Mouse (Mus musculus): ENCODE measurements around the gene Hnf1b.
A peak's percentile ranks its signal among the peaks of the same experiment; 100 is the strongest.

Gene Hnf1b

DNA sequence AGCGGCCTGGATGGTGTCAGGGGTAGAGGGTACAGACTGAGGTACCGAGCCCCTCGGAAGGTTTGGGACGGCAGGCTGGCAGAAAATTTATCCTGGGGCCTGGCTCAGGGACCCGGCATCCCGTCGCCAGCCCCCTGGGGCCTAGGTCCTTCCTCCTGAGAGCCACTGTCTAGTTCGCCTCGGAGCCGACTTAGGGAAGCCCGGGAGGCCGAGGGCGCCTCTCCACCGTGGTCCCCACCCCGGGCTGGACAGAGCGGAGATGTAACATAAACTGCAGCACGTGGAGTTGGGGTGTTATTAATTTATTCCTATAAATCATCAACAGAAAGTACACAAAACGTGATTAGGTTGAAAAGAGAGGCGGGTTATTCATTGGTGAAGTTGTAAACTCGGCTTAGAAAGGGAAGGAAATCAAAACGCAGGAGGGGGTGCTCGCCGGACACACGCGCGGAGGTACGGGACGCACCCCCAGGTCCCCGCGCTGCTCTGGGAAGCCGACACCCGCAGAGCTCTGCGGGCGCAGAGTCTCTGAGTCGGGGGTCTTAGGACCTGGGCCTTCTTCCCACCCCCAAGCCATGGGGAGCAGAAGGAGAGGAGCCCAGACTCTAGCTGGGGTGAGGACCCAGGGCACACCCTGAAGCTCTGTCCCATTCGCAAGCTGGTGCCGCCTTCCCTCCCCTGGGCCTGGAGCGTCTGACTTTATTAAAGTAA lies 2.8 kb downstream of the Hnf1b start:
- no peak for DNase-seq (ENCODE audit: low read depth, low spot score)

DNA sequence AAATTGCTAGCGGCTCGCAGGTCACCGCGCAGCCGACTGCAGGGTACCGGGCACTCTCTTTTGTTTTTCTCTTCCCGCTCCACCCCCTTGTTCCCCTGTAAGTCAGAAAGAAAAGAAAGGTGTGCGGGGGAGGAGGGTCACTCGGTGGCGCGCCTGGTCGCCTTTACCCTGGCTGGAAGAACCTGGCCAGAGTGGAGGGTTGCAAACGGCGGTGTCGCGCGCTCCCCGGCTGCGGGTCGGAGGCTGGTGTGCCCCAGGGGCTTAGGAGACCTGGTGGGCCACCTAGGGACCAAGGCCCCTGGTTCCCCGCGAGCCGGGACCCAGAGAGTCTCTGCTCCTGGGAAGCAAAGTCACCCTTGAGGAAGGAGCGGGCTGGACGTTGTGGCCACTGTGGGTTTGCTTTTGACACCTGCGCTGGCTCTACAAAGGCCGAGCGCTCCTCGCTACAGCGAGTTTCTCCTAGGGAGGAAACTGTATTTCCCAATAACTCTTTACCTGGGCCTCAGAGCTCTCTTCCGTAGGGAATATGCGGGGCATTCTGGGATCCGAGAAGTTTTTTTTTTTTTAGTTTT lies 3.4 kb downstream of the Hnf1b start:
- DNase-seq (ENCODE audit: low read depth, low spot score), result no peak

- no peak for DNase-seq (ENCODE audit: low read depth, low spot score)
These were observed 4.2 kb downstream of the Hnf1b start for GRCm38 (mm10) chr11:83854091-83854490.

DNA sequence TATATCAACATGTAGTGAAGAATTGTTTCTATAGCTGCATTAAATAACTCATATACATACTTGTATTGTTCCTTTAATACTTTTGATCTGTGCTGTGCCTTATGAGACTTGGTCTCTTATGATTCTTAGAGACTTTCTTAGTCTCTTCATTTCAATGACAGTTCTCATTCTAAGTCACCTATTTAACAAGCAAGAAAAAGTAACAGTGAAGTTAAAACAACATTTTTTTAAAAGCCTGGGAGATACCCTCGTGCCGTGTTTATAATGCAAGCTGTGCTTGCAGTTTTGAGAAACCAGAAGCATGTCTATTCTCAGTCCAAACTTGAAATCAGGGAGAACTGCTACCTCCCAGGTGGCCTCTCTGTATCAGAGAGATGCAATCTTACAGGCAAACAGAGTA lies 4.8 kb downstream of the Hnf1b start:
- no peak for DNase-seq (ENCODE audit: low read depth, low spot score)

- no peak for DNase-seq (ENCODE audit: low read depth, low spot score)
These were observed 7.4 kb downstream of the Hnf1b start for GRCm38 (mm10) chr11:83857256-83857655.

GRCm38 (mm10) chr11:83865286-83865685 lies 15.4 kb downstream of the Hnf1b start:
- no peak for DNase-seq (ENCODE audit: low read depth, low spot score)

DNA sequence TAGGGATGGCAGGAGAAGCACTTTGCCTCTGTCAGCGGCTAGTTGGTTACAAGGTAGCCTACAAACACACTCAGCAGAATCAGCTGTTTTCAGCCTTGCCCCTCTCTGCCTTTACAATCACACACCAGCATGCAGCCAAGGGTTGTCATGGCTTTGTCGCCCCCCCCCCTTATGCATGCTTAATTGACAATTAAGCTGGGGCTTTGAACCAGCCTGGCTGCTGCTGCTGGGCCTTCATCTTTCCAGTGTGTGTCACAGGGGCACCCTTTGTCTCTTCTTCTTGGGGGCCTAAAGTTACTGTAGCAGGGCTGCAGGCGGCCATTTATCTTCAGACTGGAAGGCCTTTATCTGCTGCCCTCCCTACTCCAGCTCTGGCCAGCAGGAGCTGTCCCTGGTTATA lies 17.7 kb downstream of the Hnf1b start:
- DNase-seq (ENCODE audit: low read depth, low spot score), result no peak

DNA sequence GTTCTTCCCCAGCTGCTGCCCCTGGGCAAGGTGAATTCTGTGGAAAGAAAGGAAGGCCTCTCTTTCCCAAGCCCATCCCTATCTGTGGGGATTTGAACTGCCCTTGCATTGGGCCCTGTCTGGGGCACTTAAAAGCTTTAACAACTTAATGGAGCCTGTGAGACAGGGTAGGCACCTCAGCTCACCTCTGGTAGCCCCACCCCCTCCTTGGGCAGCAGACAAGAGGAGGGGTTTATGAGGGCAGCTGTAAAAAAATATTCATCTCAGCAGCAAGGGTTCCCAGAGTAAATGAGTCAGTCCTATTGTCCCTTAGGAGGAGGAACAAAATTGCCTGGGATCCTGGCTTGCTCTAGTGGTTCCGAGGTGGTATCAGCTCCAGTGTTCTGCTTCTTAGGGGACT lies 19.3 kb downstream of the Hnf1b start:
- DNase-seq (ENCODE audit: low read depth, low spot score), result no peak

DNA sequence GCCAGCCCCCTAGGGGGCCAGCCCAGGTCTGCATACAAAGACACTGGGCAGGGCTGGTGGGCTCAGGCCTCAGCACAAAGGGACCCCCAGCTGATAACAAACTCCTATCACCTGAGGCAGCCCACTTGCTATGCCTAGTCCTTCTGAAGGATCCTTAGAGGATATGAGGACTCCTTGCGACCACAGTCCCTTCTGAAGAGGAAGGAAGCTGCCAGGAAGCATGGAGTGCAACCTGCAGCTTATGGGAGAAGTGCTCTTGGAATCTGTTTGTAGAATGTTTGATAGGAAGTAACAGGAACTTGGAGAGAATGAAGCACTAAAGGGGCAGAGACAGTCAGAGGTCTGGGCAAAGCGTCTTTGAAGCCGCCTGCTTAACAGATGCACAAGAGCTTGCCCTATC lies 19.8 kb downstream of the Hnf1b start:
- DNase-seq (ENCODE audit: low read depth, low spot score), result no peak

DNA sequence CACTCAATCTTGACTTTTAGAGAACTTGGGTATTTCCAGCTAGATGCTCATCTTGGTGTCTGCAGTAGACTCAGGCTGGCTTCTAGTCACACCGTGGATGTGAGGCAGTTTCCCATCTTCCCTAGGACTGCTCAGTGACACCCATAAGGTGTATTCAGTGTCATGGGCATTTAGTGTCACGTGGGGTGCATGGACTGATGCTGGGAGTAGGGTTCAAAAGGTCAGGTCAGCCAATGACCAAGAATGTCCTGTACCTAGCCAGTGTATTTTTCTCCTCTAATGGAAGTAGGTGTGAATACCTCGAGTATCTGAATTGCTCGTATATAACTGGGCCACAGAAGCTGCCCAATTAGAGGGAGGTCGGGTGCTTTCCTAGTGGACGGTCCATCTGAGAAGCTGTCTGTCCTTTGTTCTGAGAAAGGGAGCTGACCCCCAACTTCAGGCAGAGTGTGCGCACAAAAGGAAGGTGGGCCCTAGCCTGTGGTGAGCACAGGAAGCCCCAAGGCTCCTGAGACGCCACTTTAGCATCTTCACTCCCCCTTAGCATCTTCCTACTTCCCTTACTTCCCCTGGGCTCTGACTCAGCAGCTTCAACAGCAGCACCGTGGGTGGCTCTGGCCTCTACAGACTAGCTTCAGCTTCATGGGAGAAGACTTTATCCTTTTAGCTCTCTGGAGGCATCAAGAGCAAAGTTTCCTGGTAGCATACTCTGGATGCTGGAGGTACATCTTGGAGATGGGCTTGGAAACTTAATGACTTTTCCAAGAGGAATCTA lies 22.1 kb downstream of the Hnf1b start:
- DNase-seq (ENCODE audit: low read depth, low spot score), result no peak

DNA sequence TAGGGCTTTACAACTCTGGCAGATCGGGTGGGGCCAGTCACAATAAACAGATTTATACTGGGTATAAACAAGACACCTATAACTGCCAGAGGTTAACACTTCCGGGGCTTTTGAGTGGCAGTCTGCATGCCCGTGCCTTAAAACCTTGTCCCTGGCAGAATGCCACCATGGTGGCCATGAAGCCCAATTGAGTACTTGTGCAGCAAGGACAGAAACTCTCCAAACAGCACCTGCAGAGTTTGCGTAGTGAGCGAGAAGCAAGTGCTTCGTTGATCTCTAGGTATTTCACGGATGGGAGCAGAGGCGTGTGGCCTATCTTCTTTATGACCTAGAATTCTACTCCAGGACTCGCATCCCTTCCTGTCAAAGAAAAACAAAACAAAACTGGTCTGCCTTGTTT lies 23.6 kb downstream of the Hnf1b start:
- no peak for DNase-seq (ENCODE audit: low read depth, low spot score)

- no peak for DNase-seq (ENCODE audit: low read depth, low spot score)
These were observed 26.8 kb downstream of the Hnf1b start for GRCm38 (mm10) chr11:83876630-83877029.

GRCm38 (mm10) chr11:83877765-83878164 lies 27.9 kb downstream of the Hnf1b start:
- no peak for DNase-seq (ENCODE audit: low read depth, low spot score)

DNA sequence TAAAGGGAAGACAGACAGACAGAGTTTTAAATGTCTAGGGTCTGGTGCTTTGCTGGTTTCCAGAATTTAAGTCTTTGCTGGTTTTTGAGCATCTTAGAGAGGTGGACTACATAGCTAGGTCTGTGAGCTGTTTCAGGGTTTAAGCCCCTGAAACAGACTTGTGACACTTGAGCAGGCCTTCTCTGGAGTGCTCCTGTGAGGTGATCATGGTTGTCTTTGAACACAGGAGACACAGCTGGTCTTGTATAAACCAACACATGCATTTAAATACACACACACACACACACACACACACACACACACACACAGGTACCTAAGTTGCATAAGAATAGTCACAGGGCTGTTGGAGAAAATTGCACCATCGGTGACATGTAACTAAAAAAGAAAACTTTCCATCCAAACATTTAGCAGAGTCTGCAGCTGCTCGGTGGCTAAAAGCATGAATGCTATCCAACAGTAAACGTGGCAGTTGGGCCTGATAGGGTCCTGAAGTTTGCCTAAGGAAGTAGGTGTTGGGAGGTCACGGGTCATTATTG lies 28.6 kb downstream of the Hnf1b start:
- DNase-seq (ENCODE audit: low read depth, low spot score), result no peak

DNA sequence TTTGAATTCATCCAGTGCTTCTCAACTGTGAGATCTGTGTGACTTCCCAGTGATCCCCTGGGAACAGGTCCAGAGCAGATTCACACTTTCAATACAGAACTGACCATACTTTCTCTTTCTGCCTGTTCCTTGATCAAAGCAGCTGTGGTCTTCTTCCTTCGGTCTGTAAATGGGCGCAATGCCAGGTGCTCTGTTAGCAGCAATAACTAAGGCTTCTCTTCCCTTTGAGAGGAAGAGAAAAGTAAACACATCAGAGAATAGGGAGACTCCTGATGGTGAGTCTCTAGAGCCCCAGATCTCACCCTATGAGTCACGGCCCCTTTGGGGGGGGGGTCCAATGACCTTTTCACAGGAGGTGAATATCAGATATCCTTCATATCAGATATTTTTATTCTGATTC lies 29.3 kb downstream of the Hnf1b start:
- DNase-seq (ENCODE audit: low read depth, low spot score), result no peak

DNA sequence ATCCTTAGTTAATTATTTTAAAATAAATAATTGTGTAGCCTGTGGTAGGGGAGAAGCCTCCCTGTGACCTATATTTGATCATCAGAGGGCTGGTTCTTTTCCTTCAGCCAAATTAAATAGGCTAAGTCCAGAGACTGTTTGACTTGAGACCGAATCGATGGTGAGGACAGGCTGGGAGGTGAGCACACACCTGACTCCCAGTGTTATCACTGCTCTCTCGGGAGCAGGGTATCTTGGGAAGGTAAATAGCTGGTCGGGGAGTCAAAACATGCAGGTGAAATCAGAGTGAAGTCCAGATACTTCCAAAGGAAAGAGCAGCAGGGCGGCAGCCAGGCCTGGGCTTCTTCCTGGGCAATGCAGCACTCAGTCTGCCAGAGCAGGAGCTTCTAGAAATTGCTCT lies 31.6 kb downstream of the Hnf1b start:
- DNase-seq (ENCODE audit: low read depth, low spot score), result no peak

- no peak for DNase-seq (ENCODE audit: low read depth, low spot score)
These were observed 32.7 kb downstream of the Hnf1b start for GRCm38 (mm10) chr11:83882552-83882951.

GRCm38 (mm10) chr11:83883074-83883473 lies 33.2 kb downstream of the Hnf1b start:
- no peak for DNase-seq (ENCODE audit: low read depth, low spot score)

- no peak for DNase-seq (ENCODE audit: low read depth, low spot score)
These were observed 33.9 kb downstream of the Hnf1b start for GRCm38 (mm10) chr11:83883812-83884211.

DNA sequence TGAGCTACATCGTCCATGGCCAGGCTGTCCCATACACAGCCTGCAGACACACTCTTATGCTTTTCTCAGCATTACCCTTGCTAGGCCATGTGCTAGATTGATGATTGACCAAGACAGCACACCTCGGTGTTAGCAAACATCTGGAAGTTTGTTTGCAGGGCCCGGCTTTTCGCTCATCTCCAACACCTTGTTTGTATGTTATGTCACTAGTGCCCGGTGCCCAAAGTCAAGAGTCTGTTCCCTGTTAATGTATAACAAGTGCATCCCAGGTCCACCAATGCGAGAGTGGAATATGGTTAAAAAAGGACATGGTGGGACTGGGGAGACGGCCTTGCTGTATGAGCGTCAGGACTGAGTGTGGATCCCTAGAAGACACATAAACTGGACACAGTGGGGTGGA lies 35.3 kb downstream of the Hnf1b start:
- no peak for DNase-seq (ENCODE audit: low read depth, low spot score)

- DNase-seq (ENCODE audit: low read depth, low spot score), result no peak
These were observed 36.9 kb downstream of the Hnf1b start for GRCm38 (mm10) chr11:83886746-83887145.

DNA sequence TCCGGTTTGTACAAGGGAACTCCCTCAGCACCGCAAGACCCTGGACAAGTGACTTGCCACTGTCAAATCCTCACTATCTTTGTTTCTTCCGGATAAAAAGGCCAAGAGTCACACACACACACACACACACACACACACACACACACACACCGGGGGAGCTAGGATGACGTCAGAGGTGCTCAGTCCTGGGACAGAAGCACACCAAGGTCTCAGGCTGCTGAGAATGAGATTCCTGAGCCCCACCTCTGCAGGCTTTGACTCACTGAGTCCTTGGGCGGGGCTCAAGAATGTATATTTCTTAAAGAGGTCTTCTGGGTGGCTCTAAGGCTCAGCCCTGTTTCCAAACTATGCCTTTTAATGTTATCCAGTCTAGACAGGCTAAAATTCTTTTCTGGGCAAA lies 41.5 kb downstream of the Hnf1b start:
- DNase-seq (ENCODE audit: low read depth, low spot score), result peak; percentile 69

GRCm38 (mm10) chr11:83893325-83893724 lies 43.5 kb downstream of the Hnf1b start:
- no peak for DNase-seq (ENCODE audit: low read depth, low spot score)

Measured in WW6 (cell line).